Mouse (Mus musculus): ENCODE data around the gene Gm813.

DNA sequence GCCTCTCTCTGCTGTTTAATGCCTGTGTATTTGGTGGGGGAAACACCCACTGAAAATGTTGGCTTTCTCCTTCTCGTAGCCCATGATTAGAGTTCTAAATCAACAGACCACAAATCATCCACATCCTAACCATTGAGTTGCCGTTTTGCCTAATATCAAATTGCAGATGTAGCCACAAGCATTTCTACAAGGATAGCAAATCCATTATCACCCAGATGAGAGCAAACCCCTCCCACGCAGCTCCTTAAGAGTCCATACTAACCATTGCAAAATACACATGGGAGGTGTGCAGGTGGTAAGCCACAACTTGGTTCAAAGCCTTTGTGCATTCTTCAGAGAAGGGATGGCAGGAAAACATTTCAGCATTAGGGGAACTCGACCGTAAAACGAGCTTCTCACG is 21.2 kb upstream of the Gm813 start:
- TF ChIP-seq CTCF (IDR thresholded peaks at IDR 0.05) = no peak
- no peak for TF ChIP-seq EP300 (IDR thresholded peaks at IDR 0.05)
